Mouse (Mus musculus) C2C12 (cell line): ENCODE measurements around the gene Gm382.

Experiments used
- CEBPB ChIP-seq: IDR thresholded peaks from one replicate; pipeline ENCODE4 v1.6.1; 2011; ENCODE audit warnings: low read depth, mild to moderate bottlenecking, control low read depth, moderate library complexity
- CTCF ChIP-seq: IDR thresholded peaks from one replicate; pipeline ENCODE4 v1.5.1; 2011; ENCODE audit not compliant: control insufficient read depth, insufficient read depth, insufficient read length
- FOSL1 ChIP-seq: IDR thresholded peaks from one replicate; pipeline ENCODE4 v1.8.0; 2011; ENCODE audit warnings: mild to moderate bottlenecking, low read length; ENCODE audit not compliant: poor library complexity, insufficient read depth, severe bottlenecking
- MAX ChIP-seq: IDR thresholded peaks from one replicate; pipeline ENCODE4 v1.6.1; 2011; ENCODE audit warnings: mild to moderate bottlenecking, control low read depth
- MYOD1 ChIP-seq: IDR thresholded peaks from one replicate; pipeline ENCODE4 v1.6.1; 2011; ENCODE audit warnings: low read depth; ENCODE audit not compliant: control insufficient read depth, insufficient read length
- MYOG ChIP-seq: IDR thresholded peaks from one replicate; pipeline ENCODE4 v1.6.1; 2011; ENCODE audit not compliant: control insufficient read depth, insufficient read length; ENCODE audit errors: extremely low read depth
- USF1 ChIP-seq: IDR thresholded peaks from one replicate; pipeline ENCODE4 v1.6.1; 2011; ENCODE audit warnings: low read depth, mild to moderate bottlenecking, control low read depth, moderate library complexity

DNA sequence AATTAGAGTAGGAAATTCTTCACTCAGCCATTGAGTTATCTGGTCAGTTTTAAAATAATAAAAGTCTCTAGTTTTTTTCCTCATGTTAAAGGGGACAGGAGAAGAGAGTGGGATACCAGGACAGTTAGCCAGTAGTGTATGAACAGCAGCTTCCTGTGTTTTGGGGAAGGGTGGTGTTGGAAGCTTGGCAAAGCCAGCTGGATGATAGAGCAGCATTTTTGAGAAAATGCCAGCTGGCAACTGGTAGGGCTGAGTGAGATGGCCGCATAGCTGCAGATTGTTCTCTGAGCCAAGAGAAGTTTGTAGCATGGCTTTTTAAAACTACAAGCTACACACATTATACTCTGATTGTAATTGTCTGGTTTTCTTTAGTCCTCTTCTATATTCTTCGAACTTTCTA is 30.4 kb downstream of the Gm382 start:
- no peak for TF ChIP-seq CTCF
- TF ChIP-seq USF1 = no peak
- no peak for TF ChIP-seq MAX
- no peak for TF ChIP-seq CEBPB
- TF ChIP-seq MYOD1 = no peak
- no peak for TF ChIP-seq MYOG
- TF ChIP-seq FOSL1 = no peak
